Mouse (Mus musculus) skeletal muscle tissue, adult 2 months (tissue): ENCODE results near the gene Bub1b.
A peak's percentile ranks its signal among the peaks of the same experiment; 100 is the strongest.

Experiments
- DNase-seq: peaks from one replicate; pipeline ENCODE4 v3.0.0-alpha.2; 2012; ENCODE audit warnings: low read depth, low spot score

The Bub1b gene

DNA sequence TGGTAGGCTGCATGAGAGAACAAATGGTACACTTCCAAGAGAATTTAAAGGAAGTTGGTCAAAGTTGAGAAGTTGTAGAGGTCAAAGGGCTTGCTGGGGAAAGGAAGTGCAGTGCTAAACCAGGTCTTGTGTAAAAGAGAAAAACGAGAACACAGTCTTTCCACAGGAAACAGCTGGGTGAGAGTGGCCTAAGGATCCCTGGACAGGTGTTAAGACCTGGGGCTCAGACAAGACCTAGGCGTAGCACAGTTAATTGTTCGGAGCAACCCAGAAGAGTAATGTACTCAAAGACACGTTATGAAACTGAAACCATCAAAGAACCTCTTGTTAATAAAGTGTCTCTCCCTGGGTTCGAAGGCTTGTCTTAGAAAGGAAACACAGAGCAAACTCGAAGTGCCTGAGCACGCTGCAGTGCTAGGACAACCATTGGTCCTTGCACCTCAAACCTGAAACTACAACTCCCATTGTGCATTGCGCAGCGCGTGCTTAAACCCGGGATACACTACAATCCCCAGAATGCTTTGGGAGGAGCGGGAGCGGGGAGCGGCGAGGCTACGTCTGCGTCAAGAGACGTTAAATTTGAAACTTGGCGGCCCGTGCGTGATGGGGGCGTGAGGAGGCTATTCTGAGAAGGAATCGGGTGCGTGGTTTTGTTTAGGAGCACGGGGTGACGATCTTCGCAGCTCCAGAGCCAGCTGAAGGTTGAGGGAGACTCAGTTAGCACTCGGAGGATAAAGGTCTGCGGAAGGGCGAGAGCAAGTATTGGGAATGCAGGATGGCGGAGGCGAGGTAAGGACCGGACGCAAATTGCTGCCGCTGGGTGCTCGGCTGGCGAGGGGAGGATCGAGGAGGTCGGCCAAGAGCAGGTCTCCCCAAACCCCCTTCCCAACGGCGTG is at the start of gene Bub1b:
Gene Bub1b (plus strand): TSS at position 539 of the 896 bp plus-strand sequence.
- DNase-seq = peak; percentile 84

- DNase-seq = no peak
These were observed 49.4 kb upstream of the Bub1b start for GRCm38 (mm10) chr2:118548421-118549221.

DNA sequence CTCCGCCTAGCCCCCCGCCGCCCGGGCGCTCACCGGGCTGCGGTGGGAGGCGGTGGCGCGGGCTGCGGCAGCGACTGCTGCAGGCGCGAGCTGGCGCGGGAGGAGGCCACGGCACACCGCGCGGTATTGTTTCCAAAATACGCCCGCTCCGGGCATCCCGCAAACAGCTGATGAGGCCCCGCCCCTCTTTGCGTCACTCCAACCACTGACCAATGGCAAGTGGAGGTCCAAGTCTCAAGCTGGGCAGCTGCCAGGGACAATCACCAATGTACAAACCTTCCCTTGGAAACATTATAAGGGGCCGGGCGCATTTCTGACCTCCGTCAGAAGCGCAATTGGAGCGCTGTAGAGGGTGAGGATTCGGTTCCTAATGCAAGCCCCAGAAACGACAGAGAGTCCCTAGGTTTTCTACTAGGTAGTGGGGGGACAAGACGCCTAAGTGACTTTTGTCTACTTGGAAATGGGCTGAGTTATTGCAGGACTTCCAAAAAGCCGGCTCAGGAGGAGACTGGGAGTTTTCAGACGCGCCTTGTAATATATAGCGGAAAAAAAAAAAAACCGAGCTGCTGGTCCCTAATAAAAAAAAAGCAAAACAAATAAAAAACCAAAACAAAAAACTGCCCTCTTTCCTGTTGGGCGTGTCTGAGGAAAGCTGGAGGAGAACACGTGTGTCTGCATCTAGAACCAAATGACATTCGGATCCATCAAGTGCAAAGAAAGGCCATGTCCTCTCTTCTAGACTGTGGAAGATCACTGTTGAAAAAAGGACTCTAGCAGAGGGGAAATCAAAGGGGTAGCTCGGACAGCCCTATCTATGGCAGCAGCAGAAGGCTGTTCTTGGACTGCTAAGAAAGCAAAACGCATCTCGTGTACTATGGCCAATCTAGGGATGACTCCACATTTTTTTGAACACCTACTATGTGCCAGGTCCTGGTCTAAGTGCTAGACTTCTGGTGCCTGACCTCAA is 48.2 kb upstream of the Bub1b start, which contains the start of gene Bmf:
Gene Bmf (minus strand): TSS at position 181 of the 967 bp plus-strand sequence.
- peak; percentile 98 for DNase-seq

- DNase-seq = no peak
These were observed 46.4 kb upstream of the Bub1b start for GRCm38 (mm10) chr2:118551606-118552005.

- DNase-seq = peak; percentile 55
These were observed 43.5 kb upstream of the Bub1b start for GRCm38 (mm10) chr2:118554356-118554990.

- no peak for DNase-seq
These were observed 39.6 kb upstream of the Bub1b start for GRCm38 (mm10) chr2:118558426-118558825.

DNA sequence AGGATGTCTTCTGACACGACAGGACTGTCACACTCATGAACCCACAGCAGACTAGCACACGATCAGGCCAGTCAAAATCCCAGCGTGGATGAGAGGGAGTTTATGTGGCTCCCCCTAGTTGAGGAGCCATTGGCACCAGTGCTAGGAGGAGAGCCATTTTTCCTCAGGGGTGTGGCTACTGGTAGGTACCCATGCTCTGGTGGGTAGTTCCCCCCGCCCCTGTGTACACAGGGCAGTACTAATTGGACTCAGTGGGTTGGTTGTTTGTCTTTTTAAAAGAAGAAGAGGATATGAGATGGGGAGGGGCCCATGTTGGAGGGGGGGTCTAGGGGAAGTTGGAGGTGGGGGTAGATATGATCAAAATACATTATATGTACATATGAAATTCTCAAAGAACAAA is 36.0 kb upstream of the Bub1b start:
- DNase-seq = no peak

GRCm38 (mm10) chr2:118562431-118562830 is 35.6 kb upstream of the Bub1b start:
- DNase-seq = no peak

GRCm38 (mm10) chr2:118567179-118567578 is 30.8 kb upstream of the Bub1b start:
- no peak for DNase-seq

DNA sequence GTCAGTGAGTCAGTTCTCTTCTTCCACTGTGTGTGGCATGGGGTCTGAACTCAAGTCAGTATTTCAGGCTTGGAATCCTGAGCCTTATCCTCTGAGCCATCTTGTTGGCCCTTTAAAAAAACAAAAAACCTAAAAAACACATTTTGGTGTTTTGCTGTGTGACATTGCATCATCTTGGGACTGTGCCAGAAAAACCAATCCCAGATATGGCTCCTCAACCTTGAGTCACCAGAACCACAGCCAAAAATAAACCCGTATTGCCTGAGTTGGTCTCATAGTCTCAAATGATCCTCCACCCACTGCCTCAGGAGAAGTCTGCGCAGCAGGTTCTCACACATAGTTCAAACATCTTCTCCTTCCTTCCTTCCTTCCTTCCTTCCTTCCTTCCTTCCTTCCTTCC is 27.1 kb upstream of the Bub1b start:
- DNase-seq = no peak

GRCm38 (mm10) chr2:118572183-118572836 is 25.7 kb upstream of the Bub1b start:
- no peak for DNase-seq

DNA sequence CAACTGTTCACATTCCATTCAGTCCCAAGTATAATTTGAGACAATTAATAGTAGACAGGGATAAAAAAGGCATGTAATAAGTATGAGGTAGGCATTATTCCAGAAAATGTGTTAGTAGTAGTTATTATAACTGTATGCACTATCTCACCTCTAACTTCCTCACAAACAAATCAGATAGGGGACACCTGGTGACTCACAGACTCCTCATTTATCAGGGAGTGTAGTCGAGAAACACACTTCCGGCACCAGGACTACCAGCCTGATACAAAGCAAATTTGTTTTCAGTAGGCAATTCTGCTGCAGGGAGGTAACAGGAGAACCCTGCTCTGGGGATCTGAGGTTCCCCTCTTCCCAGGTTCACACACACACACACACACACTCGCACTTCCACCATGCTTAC is 24.9 kb upstream of the Bub1b start:
- DNase-seq = no peak

GRCm38 (mm10) chr2:118586013-118586412 is 12.0 kb upstream of the Bub1b start:
- no peak for DNase-seq

- no peak for DNase-seq
These were observed 10.3 kb upstream of the Bub1b start for GRCm38 (mm10) chr2:118587686-118588085.

- DNase-seq = no peak
These were observed 6.9 kb upstream of the Bub1b start for GRCm38 (mm10) chr2:118591083-118591482.

- no peak for DNase-seq
These were observed 1.1 kb downstream of the Bub1b start for GRCm38 (mm10) chr2:118599087-118599486.

DNA sequence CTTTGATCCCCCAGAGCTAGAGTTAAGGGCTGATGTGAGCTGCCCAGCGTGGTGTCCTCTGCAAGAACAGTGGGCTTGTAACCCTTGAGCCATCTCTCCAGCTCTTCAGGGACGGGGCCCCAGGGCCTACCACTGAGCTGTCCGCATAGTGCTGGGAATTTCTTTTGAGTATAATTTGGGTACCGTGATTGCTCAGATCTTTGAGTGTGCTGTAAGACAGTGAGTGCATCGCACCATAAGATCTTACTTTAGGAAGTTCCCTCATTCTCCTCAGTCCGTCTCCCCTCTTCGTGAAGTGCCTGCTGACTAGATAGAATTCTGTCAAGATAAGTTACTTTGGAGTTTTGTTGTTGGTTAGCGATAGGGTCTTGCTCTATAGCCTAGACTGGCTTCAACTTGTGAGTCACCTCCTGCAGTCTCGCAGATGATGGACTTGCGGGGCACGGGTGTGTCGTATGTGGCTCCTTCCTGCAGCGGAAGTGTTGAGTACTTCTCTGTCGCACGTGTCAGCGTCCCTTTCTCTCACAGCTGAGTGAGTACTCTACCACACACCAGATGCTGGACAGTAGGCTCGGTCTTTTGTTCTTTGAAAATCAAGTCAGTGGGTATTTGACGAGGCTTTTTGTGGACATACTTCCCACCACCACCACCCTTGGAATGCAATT is 3.7 kb downstream of the Bub1b start:
- DNase-seq = no peak

GRCm38 (mm10) chr2:118604091-118604490 is 6.1 kb downstream of the Bub1b start:
- DNase-seq = no peak

GRCm38 (mm10) chr2:118606032-118606431 is 8.0 kb downstream of the Bub1b start:
- peak; percentile 22 for DNase-seq

DNA sequence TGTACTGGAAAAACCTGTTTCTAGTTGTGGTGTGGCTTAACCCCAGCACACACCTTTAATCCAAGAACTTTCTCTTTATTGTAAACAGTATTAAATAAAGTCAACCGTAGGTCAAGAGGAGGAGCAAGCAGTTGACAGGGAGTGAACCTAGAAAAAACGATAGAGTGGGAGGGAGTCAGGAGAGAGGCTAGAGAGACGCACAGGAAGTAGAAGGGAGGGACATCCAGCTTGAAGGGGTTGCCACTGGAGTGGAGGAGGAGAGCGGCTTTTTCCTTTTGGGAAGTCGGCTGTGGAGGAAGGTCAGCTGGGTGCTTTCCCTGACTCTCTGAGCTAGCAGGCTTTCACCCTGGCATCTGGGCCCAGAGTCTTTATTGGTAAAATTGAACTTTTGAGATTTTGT is 9.0 kb downstream of the Bub1b start:
- DNase-seq = no peak
